Comparison of ENCODE assay signal across 23 mouse cellular contexts in the genomic region with DNA sequence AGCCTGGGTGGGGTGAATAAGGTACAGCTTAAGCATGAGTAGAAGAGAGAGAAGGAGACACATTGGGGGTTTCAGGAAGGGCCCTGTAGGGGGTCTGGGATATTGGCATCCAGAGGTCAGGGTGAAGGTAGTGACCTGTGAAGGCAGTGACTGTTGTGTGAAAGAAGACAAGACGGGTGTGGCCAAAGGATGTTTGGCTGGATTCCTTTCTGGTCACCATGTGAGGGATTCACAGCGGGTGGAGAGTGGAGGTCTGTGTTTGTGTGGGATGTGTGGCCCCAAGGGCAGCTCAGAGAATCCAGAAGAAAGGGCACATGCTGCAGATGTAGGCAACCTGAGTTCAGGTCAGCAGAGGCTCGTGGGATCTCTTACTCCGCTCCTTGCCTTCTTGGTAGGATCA. TPM values are rescaled to one million over a fixed set of nuclear protein-coding genes. Genes with fewer than 3 reads are reported as not detected.
DNase-seq lines count a peak whose midpoint lies in the region; ATAC-seq and TF ChIP-seq lines count a peak whose summit lies in the region.
"Had no signal": no experiment of that assay in that cellular context is flagged by ENCODE, and none has a peak within 500 bp of the region (broad histone marks: within the 10 kb centered on the region; RNA-seq: fewer than 3 reads in every experiment).

No protein-coding gene starts in this region.

- no peak for TF ChIP-seq CTCF in E14TG2a.4 (conservative IDR thresholded peaks at IDR 0.05; ENCODE audit: low read length)
- no peak for TF ChIP-seq CTCF in liver, postnatal 0 days (IDR thresholded peaks at IDR 0.05; ENCODE audit: low read depth)

- no peak overlapping the region for H3K27ac ChIP-seq in embryonic facial prominence, embryonic 11.5 days (replicated peaks; ENCODE audit: low read depth, low read length)
- H3K27ac ChIP-seq in embryonic facial prominence, embryonic 10.5 days (replicated peaks), result no peak overlapping the region
- no peak overlapping the region for H3K27ac ChIP-seq in liver, postnatal 0 days (ENCODE audit: low read depth)
- H3K27ac ChIP-seq: embryonic facial prominence, embryonic 12.5 days; forebrain, embryonic 15.5 days; heart, embryonic 13.5 days; hindbrain, embryonic 13.5 days; intestine, embryonic 15.5 days had no signal

- no peak overlapping the region for H3K4me3 ChIP-seq in embryonic facial prominence, embryonic 11.5 days (ENCODE audit: low read depth, low read length)
- H3K4me3 ChIP-seq in embryonic facial prominence, embryonic 10.5 days, result no peak overlapping the region
- H3K4me3 ChIP-seq in E14TG2a.4 (replicated peaks; ENCODE audit: low read length), result peak overlapping the region; percentile 14; the same call in 1 of the 2 replicates
- no peak overlapping the region for H3K4me3 ChIP-seq in liver, postnatal 0 days (ENCODE audit: low read depth, low read length)
- H3K4me3 ChIP-seq: embryonic facial prominence, embryonic 12.5 days; forebrain, embryonic 15.5 days; heart, embryonic 13.5 days; hindbrain, embryonic 13.5 days; intestine, embryonic 15.5 days had no signal

- no peaks in the 10 kb centered on the region for H3K36me3 ChIP-seq in embryonic facial prominence, embryonic 11.5 days (replicated peaks; ENCODE audit: control insufficient read depth, insufficient read depth, low read depth, low read length)
- H3K36me3 ChIP-seq in embryonic facial prominence, embryonic 10.5 days (replicated peaks), result no peaks in the 10 kb centered on the region
- H3K36me3 ChIP-seq in E14TG2a.4 (ENCODE audit: insufficient read depth, low read length), result no peaks in the 10 kb centered on the region
- H3K36me3 ChIP-seq in liver, postnatal 0 days (replicated peaks; ENCODE audit: insufficient read depth, low read length), result no peaks in the 10 kb centered on the region
- H3K36me3 ChIP-seq: embryonic facial prominence, embryonic 12.5 days; forebrain, embryonic 15.5 days; G1E; heart, embryonic 13.5 days; hindbrain, embryonic 13.5 days; intestine, embryonic 15.5 days had no signal

- ATAC-seq in embryonic facial prominence, embryonic 11.5 days (replicated peaks; ENCODE audit: insufficient number of reproducible peaks, low FRiP score, low TSS enrichment, low read depth), result 0 out of 2 replicates have a peak, but pooled peaks have one; percentile 44
- no peak for ATAC-seq in liver, postnatal 0 days
- ATAC-seq: activated CD4-positive, CD25-positive, alpha-beta regulatory T cell, adult 4 months; CD4-positive, CD25-positive, alpha-beta regulatory T cell, adult 4 months; forebrain, embryonic 15.5 days; intestine, embryonic 15.5 days had no signal

- WGBS in embryonic facial prominence, embryonic 11.5 days, result 64% methylated on average over 4 of the region's 4 CpGs
- WGBS in embryonic facial prominence, embryonic 10.5 days, result 54% methylated on average over 4 of the region's 4 CpGs
- WGBS in liver, postnatal 0 days (ENCODE audit: insufficient replicate concordance), result 79% methylated on average over 4 of the region's 4 CpGs

- no peaks in the 10 kb centered on the region for H3K4me1 ChIP-seq in embryonic facial prominence, embryonic 11.5 days (ENCODE audit: control insufficient read depth, insufficient read depth, low read length)
- H3K4me1 ChIP-seq in embryonic facial prominence, embryonic 10.5 days, result peaks cover 8% of the 10 kb centered on the region
- peaks cover 26% of the 10 kb centered on the region for H3K4me1 ChIP-seq in E14TG2a.4 (replicated peaks; ENCODE audit: low read depth, low read length)
- no peaks in the 10 kb centered on the region for H3K4me1 ChIP-seq in liver, postnatal 0 days (ENCODE audit: insufficient read depth)
- H3K4me1 ChIP-seq: embryonic facial prominence, embryonic 12.5 days; hindbrain, embryonic 13.5 days; intestine, embryonic 15.5 days had no signal

- no peaks in the 10 kb centered on the region for H3K27me3 ChIP-seq in embryonic facial prominence, embryonic 11.5 days (ENCODE audit: control insufficient read depth, insufficient read depth, low read length)
- H3K27me3 ChIP-seq in embryonic facial prominence, embryonic 10.5 days (replicated peaks; ENCODE audit: low read depth, poor library complexity, severe bottlenecking), result no peaks in the 10 kb centered on the region
- no peaks in the 10 kb centered on the region for H3K27me3 ChIP-seq in E14TG2a.4 (ENCODE audit: insufficient read depth, low read length)
- H3K27me3 ChIP-seq in liver, postnatal 0 days (ENCODE audit: insufficient read depth, low read length), result no peaks in the 10 kb centered on the region
- H3K27me3 ChIP-seq: embryonic facial prominence, embryonic 12.5 days; forebrain, embryonic 15.5 days; heart, embryonic 13.5 days; hindbrain, embryonic 13.5 days; intestine, embryonic 15.5 days had no signal

- no peaks in the 10 kb centered on the region for H3K9me3 ChIP-seq in embryonic facial prominence, embryonic 11.5 days (replicated peaks; ENCODE audit: control insufficient read depth, low read length)
- H3K9me3 ChIP-seq in embryonic facial prominence, embryonic 10.5 days, result no peaks in the 10 kb centered on the region
- no peaks in the 10 kb centered on the region for H3K9me3 ChIP-seq in E14TG2a.4 (ENCODE audit: low read length)
- H3K9me3 ChIP-seq in liver, postnatal 0 days (ENCODE audit: low read length), result no peaks in the 10 kb centered on the region
- H3K9me3 ChIP-seq: embryonic facial prominence, embryonic 12.5 days; forebrain, embryonic 15.5 days; heart, embryonic 13.5 days; hindbrain, embryonic 13.5 days; intestine, embryonic 15.5 days had no signal

- no peak for DNase-seq in embryonic facial prominence, embryonic 11.5 days (ENCODE audit: low spot score)
- DNase-seq in embryonic facial prominence, embryonic 10.5 days (ENCODE audit: low spot score), result no peak
- peak; percentile 95 for DNase-seq in R1 (ENCODE audit: low read depth, low spot score)
- DNase-seq in embryo, embryonic 11 days, result peak; percentile 22
- DNase-seq in adrenal gland, postnatal 36 days, result no peak
- DNase-seq in right cerebral cortex, postnatal 4 days, result no peak
- DNase-seq in liver, postnatal 0 days, result no peak
- DNase-seq: adrenal gland, postnatal 14 days; B cell, adult 2 months; cerebellum, adult 2 months; cerebellum, postnatal 10 days; gastrocnemius, postnatal 36 days; heart, adult 11 months; heart, postnatal 4 days had no signal

- no peak overlapping the region for H3K9ac ChIP-seq in embryonic facial prominence, embryonic 11.5 days (replicated peaks; ENCODE audit: low read length)
- no peak overlapping the region for H3K9ac ChIP-seq in liver, postnatal 0 days (replicated peaks)
- H3K9ac ChIP-seq: embryonic facial prominence, embryonic 12.5 days; forebrain, embryonic 15.5 days; heart, embryonic 13.5 days; hindbrain, embryonic 13.5 days; intestine, embryonic 15.5 days had no signal

- no peak for TF ChIP-seq EP300 in liver, postnatal 0 days (IDR thresholded peaks at IDR 0.05; ENCODE audit: low read depth)

- no peak overlapping the region for H3K4me2 ChIP-seq in embryonic facial prominence, embryonic 11.5 days (ENCODE audit: low read depth, low read length)
- H3K4me2 ChIP-seq in liver, postnatal 0 days (ENCODE audit: low read depth, low read length), result no peak overlapping the region
- H3K4me2 ChIP-seq: embryonic facial prominence, embryonic 12.5 days; forebrain, embryonic 15.5 days; heart, embryonic 13.5 days; hindbrain, embryonic 13.5 days; intestine, embryonic 15.5 days had no signal

RNA-seq across cellular contexts. Expression of gene Klf12, which starts 29.6 kb away (rescaled TPM):
- 22.2 and 22.6 TPM in 2 replicates for polyA plus RNA-seq in embryonic facial prominence, embryonic 11.5 days (2014; fragmentation: Nextera tagmentation; extraction: Ambion mirVana)
- 20.3 and 21.3 TPM in 2 replicates for polyA plus RNA-seq in embryonic facial prominence, embryonic 10.5 days (2016; fragmentation: Nextera tagmentation; extraction: Ambion mirVana)
- 10 to 100 TPM; 19.6 to 24.9 TPM for total RNA-seq in adrenal gland, postnatal 36 days (2021)
- polyA plus RNA-seq in liver, postnatal 0 days (2015; fragmentation: Nextera tagmentation; extraction: Ambion mirVana), result 5.2 and 7.1 TPM in 2 replicates
- polyA plus RNA-seq: G1E had no signal

Comparison
In these comparisons a context has a peak if more than half of its experiments do, and no peak if none do; other contexts are left out.
1. DNase-seq: peak in R1 (single experiment) and embryo, embryonic 11 days (single experiment); none in embryonic facial prominence, embryonic 11.5 days (single experiment), embryonic facial prominence, embryonic 10.5 days (single experiment), adrenal gland, postnatal 36 days (0 of 2), right cerebral cortex, postnatal 4 days (single experiment) and liver, postnatal 0 days (single experiment).